Mouse (Mus musculus) heart, postnatal 0 days (tissue): Measurements from ENCODE around the gene Pik3ca.

Experiments
- CTCF ChIP-seq: IDR thresholded peaks from 2 replicates; pipeline ENCODE4 v1.5.1; 2016; ENCODE audit warnings: antibody characterized with exemption, control low read depth, low read depth
- EP300 ChIP-seq: IDR thresholded peaks from 2 replicates; pipeline ENCODE4 v1.6.1; 2016; ENCODE audit warnings: antibody characterized with exemption, low read depth

DNA sequence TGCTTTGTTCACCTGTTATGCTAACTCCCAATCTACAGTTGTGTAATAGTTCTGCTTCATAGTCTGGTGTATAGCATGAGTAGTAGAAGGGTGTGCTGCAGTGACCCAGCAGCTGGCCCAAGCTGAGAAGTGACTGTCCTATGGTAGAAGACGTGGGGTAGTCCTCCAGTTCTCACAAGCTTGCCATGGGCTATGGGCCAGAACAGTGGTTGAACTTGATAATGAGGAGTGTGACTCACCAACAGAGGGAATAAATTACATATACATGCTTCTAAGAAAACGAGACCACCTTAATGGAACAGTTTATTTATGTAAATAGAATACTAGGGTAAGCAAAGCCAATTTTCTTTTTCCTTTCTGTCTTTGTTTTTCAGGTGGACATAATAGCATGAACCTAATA is 32.9 kb downstream of the Pik3ca start:
- TF ChIP-seq CTCF (no peak), EP300 (no peak)
